Mouse (Mus musculus) gastrocnemius, postnatal 25 days (tissue): ENCODE measurements around the gene Tuba4a. TPM values are rescaled to one million over a fixed set of nuclear protein-coding genes. Genes with fewer than 3 reads are reported as not detected.
"Not testable (repeated sequence)": the region's sequence is repeated elsewhere in the genome, so short reads cannot be mapped to it uniquely, and the experiment has no call there.

Source experiments
- DNase-seq: peaks from one replicate; pipeline ENCODE4 v3.0.0; 2022
- total RNA-seq, 2 experiments: library from RNA; stranded (reverse); gene quantifications; 1 replicate in 1 of 2; 2 replicates in 1 of 2; pipeline ENCODE4 v1.2.3; 2021

The Tuba4a gene
- total RNA-seq, 2 experiments from 2014 or later: 749 to 982 TPM

DNA sequence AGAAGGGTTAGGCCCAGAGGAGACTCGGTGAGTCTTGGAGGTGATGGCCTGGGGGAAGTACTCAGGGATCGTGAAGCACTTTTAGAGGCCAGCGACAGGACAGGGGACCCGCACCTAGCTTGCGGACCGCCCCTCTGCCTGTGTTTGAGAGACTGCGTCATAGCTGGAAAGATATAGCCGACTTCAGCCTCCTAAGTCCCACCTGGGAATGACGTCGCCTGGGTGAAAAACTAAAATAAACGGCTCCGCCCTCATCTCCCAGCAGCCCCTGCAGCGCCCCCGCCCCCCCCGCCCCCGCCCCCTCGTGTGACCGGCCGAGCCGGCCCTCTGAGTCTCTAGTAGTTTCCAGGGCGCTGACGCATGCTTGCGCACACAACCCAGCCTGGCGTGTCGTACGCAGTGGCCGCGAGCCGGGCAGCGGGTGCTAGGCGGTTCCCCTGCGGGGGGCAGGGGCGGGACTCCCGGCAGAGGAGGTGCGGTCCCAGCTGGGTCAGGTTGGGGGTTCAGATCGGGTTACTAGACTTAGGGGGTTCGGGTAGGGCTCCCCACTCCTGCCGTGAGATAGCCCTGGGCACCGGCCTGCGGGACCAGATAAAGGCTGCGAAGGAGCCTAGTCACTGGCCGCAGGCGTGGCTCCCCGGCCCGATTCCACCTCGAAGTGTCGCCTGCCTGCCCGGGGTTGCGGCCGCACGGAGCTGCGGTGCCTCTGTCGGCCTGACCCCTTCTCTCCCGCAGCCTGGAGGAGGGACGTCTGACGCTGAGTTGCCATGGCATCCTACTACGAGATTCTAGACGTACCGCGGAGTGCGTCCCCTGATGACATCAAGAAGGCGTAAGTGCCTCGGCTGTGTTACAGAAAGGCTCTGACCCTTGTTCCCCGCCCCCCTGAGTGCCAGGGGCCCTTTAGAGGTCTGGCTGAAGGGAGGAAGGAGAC lies 16.7 kb upstream of the Tuba4a start, which contains the start of gene Dnajb2:
TSS of gene Dnajb2 (plus strand) at position 290 of the 934 bp plus-strand sequence.
- peak; percentile 90 for DNase-seq

DNA sequence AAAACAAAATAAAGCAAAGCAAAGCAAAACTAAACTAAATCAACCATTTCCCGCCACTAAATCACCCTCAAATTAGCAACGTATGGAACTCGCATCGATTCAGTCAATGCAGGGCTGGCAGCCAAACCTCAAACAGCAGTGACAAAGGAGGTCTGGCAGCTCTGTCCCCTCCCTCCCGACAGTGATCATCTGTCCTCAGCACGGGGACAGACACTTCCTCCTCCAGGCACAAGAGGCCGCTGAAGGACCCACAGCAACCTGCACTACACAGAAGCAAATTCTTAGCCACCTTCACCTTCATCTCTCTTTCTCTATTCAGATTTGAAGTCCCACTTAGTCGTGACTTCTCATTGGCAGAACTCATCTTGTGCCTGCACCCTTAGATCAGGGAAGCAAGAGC lies 14.9 kb upstream of the Tuba4a start:
- DNase-seq: peak; percentile 46

- not testable (repeated sequence) for DNase-seq
Observed at GRCm38 (mm10) chr1:75232489-75232888, 12.8 kb upstream of the Tuba4a start.

DNA sequence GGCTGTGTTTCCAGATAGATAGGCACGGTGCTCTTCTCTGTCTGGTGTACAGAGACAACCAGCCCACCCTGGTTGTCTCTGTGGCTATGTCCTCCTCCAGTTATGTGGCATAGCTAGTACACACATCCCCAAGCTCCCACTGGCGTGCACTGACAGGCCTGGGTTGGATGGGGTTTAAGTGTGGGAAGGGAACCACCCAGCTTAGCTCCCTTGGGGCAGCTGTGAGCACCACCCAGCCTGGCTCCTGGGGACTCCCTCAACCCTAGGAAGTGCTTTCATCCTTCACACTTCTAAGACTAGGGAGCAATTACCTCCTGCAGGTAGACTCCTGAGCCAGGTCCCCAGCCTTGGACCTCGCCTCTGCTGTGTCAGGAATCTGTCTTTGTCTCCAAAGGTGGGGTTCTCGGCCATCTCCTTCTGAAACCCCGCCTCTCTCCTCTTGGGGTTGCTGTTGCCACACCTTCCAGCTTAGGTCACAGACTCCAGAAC lies 12.0 kb upstream of the Tuba4a start, which contains the start of gene A630095N17Rik:
TSS of gene A630095N17Rik (minus strand) at position 439 of the 489 bp plus-strand sequence.
- DNase-seq: no peak

DNA sequence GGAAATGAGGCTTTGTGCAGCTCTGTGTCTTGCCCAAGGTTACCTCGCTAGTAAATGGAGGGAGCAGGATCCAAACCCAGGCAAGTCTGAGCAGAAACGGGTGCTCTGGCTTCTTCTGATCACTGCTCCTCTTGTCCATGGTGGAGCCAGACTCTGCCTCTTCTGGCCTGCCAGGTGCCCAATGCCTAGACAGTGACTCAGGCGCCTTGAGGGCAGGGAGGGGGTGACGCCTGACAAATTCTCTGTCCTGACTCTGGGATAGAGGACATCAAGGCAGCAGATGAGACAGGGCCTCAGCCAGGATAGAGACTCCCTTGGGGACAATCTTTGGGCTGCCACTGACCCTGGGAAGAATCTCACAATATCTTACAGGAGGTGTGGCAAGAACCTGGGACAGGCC lies 11.6 kb upstream of the Tuba4a start:
- DNase-seq: no peak

DNA sequence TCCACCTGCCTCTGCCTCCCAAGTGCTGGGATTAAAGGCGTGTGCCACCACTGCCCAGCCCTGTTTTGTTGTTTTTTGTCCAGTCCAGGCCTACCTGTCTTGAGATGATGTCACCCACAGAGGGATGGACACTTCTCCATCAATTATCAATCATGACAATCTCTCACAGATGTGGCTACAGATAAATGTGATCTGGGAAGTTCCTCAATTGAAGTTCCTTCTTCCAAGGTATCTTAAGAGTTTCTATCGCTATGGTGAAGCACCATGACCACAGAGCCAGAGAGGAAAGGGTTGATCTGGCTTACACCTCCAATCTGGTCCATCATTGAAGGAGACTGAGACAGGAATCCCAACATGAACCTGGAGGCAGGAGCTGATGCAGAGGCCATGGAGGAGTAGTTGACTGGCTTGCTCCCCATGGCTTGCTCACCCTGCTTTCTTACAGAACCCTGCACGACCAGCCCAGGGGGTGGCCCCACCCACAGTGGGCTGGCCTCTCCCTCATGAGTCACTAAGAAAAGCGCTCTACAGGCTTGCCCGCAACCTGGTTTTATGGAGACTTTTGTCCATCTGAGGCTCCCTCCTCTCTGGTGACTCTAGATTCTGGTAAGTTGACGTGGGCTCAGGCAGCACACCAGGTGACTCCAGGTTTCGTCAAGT lies 10.8 kb upstream of the Tuba4a start:
- DNase-seq: no peak

- DNase-seq: no peak
Observed at GRCm38 (mm10) chr1:75229158-75229557, 9.5 kb upstream of the Tuba4a start.

- no peak for DNase-seq
Observed at GRCm38 (mm10) chr1:75227653-75228052, 8.0 kb upstream of the Tuba4a start.

GRCm38 (mm10) chr1:75226138-75226537 lies 6.5 kb upstream of the Tuba4a start:
- DNase-seq: no peak

DNA sequence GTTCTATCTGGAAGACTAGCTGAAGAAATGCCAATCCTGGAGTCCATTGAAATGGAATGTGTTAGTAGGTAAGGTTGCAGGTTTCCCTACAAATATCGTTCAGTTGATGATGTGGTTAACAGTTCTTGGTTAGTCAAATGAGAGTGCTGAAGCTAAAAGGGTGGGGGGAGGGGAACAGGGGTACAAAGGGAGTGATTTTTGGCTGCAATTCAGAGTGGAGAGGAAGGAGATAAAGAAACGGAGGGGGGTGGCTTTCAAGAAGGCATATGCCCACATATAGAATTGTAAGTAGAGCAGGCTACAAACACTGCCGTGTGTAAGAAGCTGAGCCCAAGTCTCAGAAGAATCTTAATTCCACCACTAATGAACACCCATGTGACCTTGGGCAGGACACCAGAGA lies 5.8 kb upstream of the Tuba4a start:
- no peak for DNase-seq

DNA sequence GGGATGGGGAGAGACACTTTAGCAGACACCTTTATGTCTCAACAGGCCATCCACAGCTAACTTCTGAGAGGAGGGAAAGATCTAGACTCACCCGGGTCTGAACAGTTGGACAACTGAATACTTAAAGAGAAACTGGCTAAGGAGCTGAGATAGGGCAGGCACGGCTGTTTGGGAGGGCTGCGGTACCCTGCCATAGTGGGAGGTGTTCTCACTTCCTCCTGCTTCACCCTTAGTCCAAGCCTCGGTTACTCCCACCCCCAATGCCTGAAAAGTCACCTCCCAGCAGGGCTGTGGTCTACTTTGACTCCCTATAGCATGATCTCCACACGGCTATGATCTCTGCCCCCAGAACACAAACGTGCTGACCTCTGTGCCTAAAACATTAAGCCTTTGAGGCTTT lies 3.9 kb upstream of the Tuba4a start:
- DNase-seq: no peak

DNA sequence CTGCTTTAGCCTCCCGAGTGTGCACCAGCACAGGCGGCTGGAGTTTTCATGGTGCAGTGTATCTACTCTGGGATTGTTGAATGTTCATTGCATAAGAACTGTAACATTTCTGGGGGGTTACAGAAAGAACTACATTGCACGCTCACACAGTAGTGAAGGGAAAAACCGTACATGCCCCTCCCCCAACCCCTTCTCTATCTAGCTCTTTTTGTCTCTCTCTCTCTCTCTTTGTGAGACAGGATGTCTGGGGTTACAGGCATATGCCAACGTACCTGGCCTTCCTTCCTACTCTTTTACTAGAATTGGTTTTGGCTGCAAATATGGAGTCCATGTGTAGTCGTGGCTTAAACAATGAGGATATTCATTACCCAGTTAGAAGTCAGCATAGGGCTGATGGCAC lies 3.3 kb upstream of the Tuba4a start:
- no peak for DNase-seq

- no peak for DNase-seq
Observed at GRCm38 (mm10) chr1:75221538-75221937, 1.9 kb upstream of the Tuba4a start.

DNA sequence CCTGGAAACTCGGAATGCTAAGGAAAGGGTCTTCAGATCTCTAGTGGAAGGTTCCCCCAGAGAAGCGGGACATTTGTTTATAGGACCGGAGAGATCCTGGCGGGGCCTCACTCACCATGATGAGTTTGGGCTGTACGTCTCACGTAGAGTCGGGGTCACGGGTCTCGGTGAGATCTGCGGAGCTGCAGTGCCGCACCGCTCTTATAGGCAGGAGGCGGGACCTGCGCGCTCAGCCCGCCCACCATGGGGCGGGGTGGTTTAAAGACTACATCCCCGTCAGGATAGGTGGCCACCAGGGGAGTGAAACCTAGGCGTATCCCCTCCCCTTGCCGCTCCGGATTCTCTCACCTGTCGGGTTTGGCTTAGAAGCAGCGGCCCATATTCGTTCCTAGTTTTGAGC lies 587 bp downstream of the Tuba4a start:
- DNase-seq: peak; percentile 88

- peak; percentile 90 for DNase-seq
Observed at GRCm38 (mm10) chr1:75218227-75219001, 1.3 kb downstream of the Tuba4a start.

DNA sequence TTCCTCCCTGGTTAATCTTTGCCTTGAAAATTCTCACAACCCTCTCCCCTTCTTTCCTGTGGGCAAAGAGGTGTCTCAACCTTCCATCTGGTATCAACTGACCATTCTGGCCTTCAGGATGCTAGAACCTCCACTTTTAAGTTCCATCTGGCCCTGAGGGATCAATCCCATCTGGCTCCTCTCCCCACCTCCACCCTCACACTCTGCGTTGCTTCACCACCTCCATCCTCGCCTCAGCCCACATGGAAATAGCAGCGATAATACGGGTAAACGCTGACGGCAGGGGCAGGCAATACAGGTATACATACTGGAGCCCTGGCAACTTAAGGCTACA lies 1.8 kb downstream of the Tuba4a start:
- no peak for DNase-seq

DNA sequence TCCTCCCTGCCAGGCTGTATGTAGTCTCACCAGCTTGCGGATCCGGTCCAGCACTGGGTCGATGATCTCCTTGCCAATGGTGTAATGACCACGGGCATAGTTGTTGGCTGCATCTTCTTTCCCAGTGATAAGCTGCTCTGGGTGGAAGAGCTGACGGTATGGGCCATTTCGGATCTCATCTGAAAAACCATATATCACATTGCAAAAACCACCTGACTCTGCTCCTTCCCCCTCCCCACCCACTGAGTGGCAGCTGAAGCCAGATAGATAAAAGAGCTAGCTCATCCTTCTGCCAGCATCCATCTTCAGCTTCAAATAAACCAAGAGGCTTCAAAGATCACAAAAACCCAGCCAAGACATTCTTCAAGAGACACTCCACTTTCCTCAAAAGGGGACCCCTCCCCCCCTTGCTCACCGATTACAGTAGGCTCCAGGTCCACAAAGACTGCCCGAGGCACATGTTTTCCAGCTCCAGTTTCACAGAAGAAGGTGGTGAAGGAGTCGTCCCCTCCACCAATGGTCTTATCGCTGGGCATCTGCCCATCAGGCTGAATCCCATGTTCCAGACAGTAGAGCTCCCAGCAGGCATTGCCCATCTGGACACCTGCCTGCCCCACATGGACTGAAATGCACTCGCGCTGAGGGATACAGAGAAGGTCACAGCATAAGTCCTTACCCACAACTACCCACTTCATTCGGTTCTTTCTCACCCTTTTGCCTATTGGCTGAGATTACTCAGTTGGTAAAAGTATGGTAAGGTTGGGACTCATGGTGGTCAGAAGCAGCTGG lies 2.7 kb downstream of the Tuba4a start:
- DNase-seq: peak; percentile 77

GRCm38 (mm10) chr1:75215785-75216184 lies 3.9 kb downstream of the Tuba4a start:
- peak; percentile 66 for DNase-seq

DNA sequence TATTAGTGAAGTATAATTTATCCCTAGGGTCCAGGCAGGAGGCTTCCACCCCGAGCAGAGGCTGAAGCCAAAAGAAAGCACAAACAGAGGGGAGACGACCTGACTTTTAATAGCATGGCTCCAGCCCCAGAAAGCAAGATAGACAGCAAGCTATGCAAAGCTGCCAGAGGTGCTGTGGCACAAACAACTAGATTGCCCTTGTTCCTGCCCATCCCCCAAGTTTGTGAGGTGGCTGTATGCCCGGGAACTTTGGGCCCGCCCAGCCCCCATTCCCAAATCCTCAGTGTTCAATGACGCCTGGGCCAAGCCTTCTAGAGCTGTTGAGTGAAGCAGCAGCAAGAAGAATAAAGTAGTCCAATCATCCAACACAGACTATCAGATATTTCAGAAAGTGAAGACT lies 4.8 kb downstream of the Tuba4a start:
- peak; percentile 40 for DNase-seq

GRCm38 (mm10) chr1:75214442-75214841 lies 5.2 kb downstream of the Tuba4a start:
- no peak for DNase-seq

GRCm38 (mm10) chr1:75213096-75213495 lies 6.6 kb downstream of the Tuba4a start:
- no peak for DNase-seq

DNA sequence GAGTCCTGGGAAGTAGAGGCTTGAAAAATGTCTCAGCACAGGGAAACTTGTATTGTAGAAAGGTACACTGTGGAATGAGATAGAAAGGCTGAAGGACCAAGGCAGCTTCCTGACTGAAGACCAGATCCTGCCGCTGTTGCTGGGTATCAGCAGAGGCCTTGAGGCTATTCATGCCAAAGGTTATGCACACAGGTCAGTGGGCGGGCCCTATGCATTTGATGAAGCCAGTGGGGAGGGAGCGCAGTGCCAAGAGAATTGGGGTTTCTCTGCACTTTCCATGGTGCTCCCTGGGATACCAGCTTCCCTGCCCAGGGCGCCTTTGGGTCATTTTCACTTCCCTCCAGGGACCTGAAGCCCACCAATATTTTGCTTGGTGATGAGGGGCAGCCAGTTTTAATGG lies 7.1 kb downstream of the Tuba4a start:
- no peak for DNase-seq
